Mouse (Mus musculus): ENCODE results near the gene Nfatc2. TPM values are rescaled to one million over a fixed set of nuclear protein-coding genes. Genes with fewer than 3 reads are reported as not detected.

Nfatc2 gene
- total RNA-seq, 2 experiments from 2014 or later: 19.9 to 20.1 TPM

GRCm38 (mm10) chr2:168526547-168527429 is 74.7 kb downstream of the Nfatc2 start:
- DNase-seq: no peak

- no peak for DNase-seq
Measured at GRCm38 (mm10) chr2:168525391-168526154, 75.9 kb downstream of the Nfatc2 start.

GRCm38 (mm10) chr2:168524905-168525381 is 76.5 kb downstream of the Nfatc2 start:
- peak; percentile 79 to 83 for DNase-seq

- no peak for DNase-seq
Measured at GRCm38 (mm10) chr2:168522247-168522646, 79.2 kb downstream of the Nfatc2 start.

GRCm38 (mm10) chr2:168520771-168521170 is 80.7 kb downstream of the Nfatc2 start:
- DNase-seq: no peak

- DNase-seq: no peak
Measured at GRCm38 (mm10) chr2:168519589-168519988, 81.9 kb downstream of the Nfatc2 start.

GRCm38 (mm10) chr2:168518256-168518659 is 83.2 kb downstream of the Nfatc2 start:
- no peak for DNase-seq

GRCm38 (mm10) chr2:168517774-168518173 is 83.7 kb downstream of the Nfatc2 start:
- DNase-seq: no peak

GRCm38 (mm10) chr2:168516717-168517116 is 84.7 kb downstream of the Nfatc2 start:
- no peak for DNase-seq

GRCm38 (mm10) chr2:168515466-168515865 is 86.0 kb downstream of the Nfatc2 start:
- no peak for DNase-seq

- no peak for DNase-seq
Measured at GRCm38 (mm10) chr2:168514131-168514530, 87.3 kb downstream of the Nfatc2 start.

- no peak for DNase-seq
Measured at GRCm38 (mm10) chr2:168511529-168511928, 89.9 kb downstream of the Nfatc2 start.

GRCm38 (mm10) chr2:168508469-168509198 is 92.8 kb downstream of the Nfatc2 start:
- DNase-seq: no peak

GRCm38 (mm10) chr2:168504431-168505182 is 96.8 kb downstream of the Nfatc2 start:
- DNase-seq: no peak

GRCm38 (mm10) chr2:168503735-168504134 is 97.7 kb downstream of the Nfatc2 start:
- no peak for DNase-seq

GRCm38 (mm10) chr2:168500750-168501149 is 100.7 kb downstream of the Nfatc2 start:
- no peak for DNase-seq

GRCm38 (mm10) chr2:168500244-168500643 is 101.2 kb downstream of the Nfatc2 start:
- DNase-seq: no peak

- DNase-seq: no peak
Measured at GRCm38 (mm10) chr2:168491791-168492190, 109.7 kb downstream of the Nfatc2 start.

GRCm38 (mm10) chr2:168489953-168490352 is 111.5 kb downstream of the Nfatc2 start:
- DNase-seq: no peak

GRCm38 (mm10) chr2:168488158-168488925 is 113.1 kb downstream of the Nfatc2 start:
- no peak for DNase-seq

GRCm38 (mm10) chr2:168481121-168481520 is 120.3 kb downstream of the Nfatc2 start:
- DNase-seq: no peak
